Mouse (Mus musculus) adrenal gland, postnatal 10 days (tissue): ENCODE data around the gene Slc25a12. TPM values are rescaled to one million over a fixed set of nuclear protein-coding genes. Genes with fewer than 3 reads are reported as not detected.
"Not testable (repeated sequence)": the region's sequence is repeated elsewhere in the genome, so short reads cannot be mapped to it uniquely, and the experiment has no call there.

Source experiments
- DNase-seq: peaks from one replicate; pipeline ENCODE4 v3.0.0; 2021; ENCODE audit warnings: mixed read lengths
- long read RNA-seq, 2 experiments: library from polyadenylated mRNA; stranded (forward); transcript quantifications; one replicate each; pipeline ENCODE4 v2.0.0; 2021
- total RNA-seq, 2 experiments: library from RNA; stranded (reverse); gene quantifications; 2 replicates each; pipeline ENCODE4 v1.2.3; 2021

Slc25a12 gene
- 10 to 100 TPM; 57.8 to 77.8 TPM for total RNA-seq
- long read RNA-seq, experiment 1, full-length matches to known transcripts, result 43 of 63 reads
- long read RNA-seq, experiment 1, partial matches to known transcripts, result 16 of 63 reads
- long read RNA-seq, experiment 1, other reads (novel, unspliced or antisense), result 4 of 63 reads
- long read RNA-seq, experiment 2, full-length matches to known transcripts, result 13 of 21 reads
- long read RNA-seq, experiment 2, partial matches to known transcripts, result 6 of 21 reads
- long read RNA-seq, experiment 2, other reads (novel, unspliced or antisense), result 2 of 21 reads

DNA sequence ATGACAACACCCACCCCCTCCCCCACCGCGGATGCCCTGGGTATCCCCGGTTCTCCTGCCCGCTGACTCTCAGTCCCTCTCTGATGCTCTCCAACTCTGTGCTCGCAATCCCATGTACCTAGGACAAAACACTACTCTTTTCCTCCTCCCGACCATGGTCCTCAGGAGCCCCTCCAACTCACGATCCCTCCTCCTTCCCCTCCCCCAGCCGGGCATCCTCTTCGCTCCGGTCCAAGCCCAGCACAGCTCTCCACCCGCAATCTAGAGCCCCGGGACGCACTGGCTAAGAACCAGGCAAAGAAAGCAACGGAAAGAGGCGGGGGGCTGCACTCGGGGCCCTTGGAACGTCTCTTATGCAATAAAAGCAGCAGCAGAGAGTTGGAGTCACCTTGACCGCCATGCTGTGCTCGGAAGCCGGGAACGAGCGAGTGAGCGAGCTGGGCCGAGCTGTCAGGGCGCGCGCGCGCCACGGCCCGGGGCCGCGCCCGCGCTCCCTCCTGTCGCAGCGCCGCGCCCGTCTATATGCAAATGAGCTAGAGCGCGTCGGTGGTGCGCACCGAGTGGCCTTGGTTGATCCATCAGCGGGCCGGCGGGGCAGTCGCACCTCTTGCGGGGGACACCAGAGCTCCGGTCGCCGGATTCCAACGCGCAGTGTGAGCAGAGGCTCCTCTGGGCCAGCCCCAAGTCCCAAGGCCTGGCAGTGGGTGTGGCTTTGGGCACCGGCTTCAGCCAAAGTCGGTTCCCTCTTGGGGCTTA lies at the start of gene Slc25a12:
Gene Slc25a12 (minus strand): TSS at position 625 of the 756 bp plus-strand sequence.
- DNase-seq, result peak; percentile 90

GRCm38 (mm10) chr2:71405613-71406012 lies 38.1 kb upstream of the Slc25a12 start:
- DNase-seq, result no peak

DNA sequence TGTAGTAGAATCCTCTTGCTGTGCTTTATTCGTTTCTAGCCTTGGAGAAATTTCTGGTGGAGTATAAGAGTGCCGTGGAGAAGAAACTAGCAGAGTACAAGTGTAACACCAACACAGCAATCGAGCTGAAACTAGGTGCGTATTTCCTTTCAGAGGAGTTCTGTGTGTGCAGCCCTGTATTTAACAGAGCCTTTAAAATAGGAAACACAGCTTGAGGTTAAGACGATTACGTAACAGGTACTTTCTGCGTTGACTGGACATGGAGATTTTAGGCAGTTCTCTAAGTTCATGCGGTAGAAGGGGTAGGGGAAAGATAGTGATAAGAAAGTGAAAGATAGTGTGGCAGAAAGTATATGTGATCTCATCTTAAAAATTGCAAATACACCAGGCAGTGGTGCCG lies 22.3 kb upstream of the Slc25a12 start:
- DNase-seq, result no peak

DNA sequence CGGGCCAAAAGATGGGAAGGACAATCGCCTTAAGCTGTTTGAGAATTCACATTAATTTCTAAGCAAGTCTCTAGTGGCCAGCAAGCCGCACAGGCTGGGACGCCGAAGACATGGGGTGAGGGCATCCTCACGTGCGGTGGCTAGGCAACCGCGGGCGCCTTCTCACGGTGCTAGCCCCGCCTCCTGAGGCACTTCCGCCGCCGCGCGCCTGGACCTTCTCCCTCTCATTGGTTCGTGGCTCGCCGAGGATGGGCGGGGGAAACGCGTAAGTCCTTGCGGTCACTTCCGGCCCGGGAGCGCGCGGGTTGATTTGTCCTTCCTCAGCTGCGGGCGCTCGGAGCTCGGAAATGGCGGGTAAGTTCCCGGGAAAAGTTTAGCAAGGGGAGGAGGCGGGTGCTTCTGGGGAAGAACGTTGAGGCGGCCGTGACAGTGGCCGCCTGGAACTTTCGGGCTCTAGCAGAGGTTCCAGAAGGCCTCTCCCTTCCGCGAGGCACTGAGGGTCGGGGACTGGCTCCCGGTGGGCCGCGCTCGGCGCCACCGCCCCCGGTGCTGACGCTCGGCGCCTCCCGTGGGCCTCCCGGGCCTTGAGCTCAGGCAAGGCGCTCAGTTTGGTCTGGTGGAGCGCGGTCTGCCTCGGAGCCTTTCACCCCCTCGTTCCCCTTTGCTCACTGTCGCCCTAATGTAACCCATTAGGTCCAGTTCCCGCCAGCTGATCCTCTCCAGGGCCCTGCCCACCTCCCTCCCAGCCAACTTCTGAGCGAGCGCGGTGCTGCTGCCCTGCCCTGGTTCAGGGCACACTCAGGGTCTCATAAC lies 21.6 kb upstream of the Slc25a12 start, which contains the start of gene Hat1:
Gene Hat1 (plus strand): TSS at position 8 of the 813 bp plus-strand sequence.
- DNase-seq, result peak; percentile 97

DNA sequence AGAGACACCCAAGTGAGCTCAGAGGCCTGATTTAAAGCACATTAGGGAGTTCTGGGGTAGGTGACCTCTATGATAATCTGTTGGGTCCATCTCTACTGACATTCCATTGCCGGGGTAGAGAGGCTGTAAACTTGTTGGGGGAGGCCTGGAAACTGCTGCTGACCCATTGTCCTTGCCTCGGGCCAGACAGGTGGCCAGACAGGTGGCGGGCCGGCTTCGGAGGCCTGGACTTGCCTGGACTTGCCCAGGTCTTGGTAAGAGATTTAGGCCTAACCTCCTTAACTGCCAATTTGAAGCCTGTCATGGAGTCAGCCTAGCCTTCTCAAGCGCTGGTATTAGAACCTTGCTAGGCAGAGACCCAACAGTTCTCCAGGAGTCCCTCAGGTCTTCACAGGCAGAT lies 20.2 kb upstream of the Slc25a12 start:
- DNase-seq, result no peak

DNA sequence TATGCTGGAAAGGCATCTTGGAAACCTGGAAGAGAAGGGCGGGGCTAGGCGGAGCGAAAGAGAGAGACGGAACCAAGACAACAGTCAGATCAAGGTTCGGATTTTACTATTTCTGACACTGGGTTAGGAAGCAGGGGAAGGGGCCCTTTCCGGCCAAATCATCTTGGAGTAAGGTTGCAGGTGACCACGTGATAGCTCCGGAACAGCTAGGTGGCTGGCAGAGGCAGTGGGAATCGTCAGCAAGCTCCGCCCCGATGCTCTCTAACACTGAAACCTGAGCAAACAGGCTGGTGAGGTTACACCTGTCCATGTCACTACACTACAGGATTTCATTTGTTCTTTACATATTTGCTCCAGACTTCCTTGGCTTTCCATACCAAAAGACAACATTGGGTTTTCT lies 16.3 kb upstream of the Slc25a12 start:
- DNase-seq, result no peak

GRCm38 (mm10) chr2:71381962-71382361 lies 14.4 kb upstream of the Slc25a12 start:
- no peak for DNase-seq

DNA sequence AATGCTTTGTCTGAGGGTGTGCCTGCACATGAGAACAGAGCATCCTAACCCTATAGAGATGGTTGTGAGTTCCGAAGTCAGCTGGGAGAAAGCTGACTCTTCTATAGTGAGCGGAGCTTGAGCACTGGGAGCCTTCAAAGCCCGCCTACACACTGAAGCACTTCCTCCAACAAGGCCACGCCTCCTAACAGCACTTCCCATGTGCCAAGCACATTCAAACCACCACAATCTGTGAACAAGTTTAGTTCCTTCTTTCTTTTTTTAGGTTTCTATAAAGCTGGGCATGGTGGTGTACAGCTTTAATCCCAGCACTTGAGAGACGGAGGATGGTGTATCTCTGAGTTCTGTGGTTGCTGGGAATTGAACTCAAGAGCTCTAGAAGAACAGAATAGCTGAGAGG lies 9.9 kb upstream of the Slc25a12 start:
- DNase-seq, result no peak

DNA sequence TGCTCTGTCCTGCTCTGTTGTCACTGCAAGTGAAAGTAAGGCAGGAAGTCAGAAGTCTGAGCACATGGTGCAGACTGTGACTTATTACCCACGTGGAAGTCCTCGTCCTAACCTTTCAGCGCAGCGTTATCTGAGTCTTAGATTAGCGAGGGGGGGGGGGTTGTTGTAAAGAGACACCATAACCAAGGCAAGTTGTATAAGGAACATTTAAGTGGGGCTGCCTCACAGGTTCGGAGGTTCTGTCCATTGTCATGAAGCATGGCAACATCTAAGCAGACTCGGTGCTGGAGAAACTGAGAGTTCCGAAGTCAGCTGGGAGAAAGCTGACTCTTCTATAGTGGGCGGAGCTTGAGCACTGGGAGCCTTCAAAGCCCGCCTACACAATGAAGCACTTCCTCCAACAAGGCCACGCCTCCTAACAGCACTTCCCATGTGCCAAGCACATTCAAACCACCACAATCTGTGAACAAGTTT lies 8.9 kb upstream of the Slc25a12 start:
- no peak for DNase-seq

GRCm38 (mm10) chr2:71374275-71375155 lies 7.0 kb upstream of the Slc25a12 start:
- no peak for DNase-seq

DNA sequence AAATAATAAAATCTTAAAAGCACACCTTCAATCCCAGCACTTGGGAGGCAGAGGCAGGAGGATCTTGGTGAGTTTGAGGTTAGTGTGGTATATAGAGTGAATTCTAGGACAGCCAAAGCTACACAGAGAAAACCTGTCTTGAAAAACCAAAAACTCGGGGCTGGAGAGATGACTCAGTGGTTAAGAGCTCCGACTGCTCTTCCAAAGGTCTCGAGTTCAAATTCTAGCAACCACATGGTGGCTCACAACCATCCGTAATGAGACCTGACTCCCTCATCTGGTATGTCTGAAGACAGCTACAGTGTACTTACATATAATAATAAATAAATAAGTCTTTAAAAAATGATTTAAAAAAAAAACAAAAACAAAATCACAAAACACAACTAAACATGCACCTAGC lies 4.7 kb upstream of the Slc25a12 start:
- not testable (repeated sequence) for DNase-seq

GRCm38 (mm10) chr2:71371790-71372189 lies 4.2 kb upstream of the Slc25a12 start:
- no peak for DNase-seq

DNA sequence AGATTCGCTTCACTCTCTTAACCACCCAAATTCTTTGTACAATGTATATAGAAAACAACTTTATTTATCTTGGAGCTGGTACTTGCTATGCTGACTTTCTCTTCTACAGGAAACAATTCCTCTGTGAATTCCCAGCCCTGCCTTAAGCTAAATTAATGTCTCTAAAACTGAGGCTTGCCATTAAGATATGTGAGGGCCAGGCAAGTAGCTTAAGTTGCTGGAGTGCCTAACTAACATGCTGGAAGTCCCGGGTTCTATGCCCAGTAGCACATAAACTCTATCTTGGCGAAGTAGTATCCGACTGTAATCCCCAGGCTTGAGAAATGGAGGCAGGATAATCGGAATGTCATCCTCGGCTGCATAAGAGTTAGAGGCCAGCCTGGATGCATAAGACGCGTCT lies 537 bp upstream of the Slc25a12 start:
- DNase-seq, result no peak

- DNase-seq, result no peak
Measured at GRCm38 (mm10) chr2:71366618-71367124, 878 bp downstream of the Slc25a12 start.

- no peak for DNase-seq
Measured at GRCm38 (mm10) chr2:71360192-71360591, 7.4 kb downstream of the Slc25a12 start.

- DNase-seq, result no peak
Measured at GRCm38 (mm10) chr2:71358347-71358746, 9.2 kb downstream of the Slc25a12 start.

- DNase-seq, result no peak
Measured at GRCm38 (mm10) chr2:71354055-71354425, 13.5 kb downstream of the Slc25a12 start.

DNA sequence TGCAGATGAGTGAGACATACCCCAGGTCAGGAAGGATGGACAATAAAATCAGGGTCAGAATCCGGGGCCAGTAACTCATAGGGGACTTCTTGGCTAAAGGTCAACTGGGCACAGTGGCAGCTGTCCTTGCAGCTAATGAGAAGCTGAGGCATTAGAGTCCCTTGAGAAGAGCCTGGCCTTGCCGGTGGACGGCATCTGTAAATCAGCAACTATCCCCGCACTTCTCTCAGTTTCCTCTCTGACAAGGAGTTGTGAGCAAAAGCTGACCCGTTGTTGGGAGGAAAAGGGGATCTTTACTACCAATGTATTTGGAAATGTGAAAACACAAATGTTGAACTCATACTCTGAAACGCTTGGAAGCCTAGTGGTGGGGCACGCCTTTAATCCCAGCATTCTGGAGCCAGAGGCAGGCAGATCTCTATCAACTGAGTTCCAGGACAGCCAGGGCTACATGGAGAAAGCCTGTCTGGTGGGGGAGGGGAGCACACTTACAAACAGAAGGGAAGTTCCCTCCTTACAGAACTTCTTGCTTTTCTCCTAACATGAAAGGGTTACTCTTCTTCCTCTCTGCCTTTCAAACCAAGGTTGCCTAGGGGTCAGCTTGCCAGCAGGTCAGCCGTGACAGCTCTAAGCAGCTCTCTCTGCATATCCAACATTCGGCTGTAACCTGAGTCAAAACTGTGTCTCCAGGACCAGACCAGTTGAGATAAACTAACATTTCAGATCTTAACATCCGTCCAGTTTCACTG lies 14.1 kb downstream of the Slc25a12 start:
- DNase-seq, result peak; percentile 25

- DNase-seq, result no peak
Measured at GRCm38 (mm10) chr2:71351727-71351987, 15.9 kb downstream of the Slc25a12 start.

DNA sequence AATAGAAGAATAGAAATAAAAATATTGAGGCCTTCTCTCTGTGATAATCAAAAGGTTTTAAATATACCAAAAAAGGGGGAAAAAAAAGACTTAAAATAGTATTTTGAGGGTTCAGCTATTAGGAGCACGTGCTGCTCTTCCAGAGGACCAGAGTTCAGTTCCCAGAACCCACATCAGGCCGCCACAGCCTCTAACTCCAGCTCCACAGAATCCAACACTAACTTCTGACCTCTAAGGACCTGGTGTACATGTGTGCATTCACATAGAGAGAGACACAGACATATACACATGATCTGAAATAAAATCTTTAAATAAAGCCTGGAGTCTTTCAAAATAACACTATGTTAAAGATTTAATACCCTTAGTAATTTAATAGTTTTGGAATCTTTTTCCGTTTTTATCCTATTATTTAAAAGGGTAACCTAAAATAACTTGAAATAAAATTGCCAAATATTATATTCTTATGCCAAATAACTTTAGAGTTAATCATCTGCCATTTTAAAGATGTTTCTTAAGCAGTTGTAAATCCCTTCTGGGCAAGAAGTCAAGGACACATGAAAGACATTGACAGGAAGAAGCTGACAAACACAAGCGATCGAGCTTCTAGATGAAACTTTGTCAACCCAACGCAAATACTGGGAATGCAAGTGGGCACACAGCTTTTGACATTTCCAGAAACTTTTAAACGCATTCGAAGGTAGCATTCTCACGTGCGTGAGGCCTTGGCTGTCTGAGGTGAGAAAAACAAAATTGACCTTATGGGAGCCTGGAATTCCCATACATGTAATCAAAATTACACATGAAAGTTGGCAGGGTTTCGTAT lies 16.4 kb downstream of the Slc25a12 start:
- no peak for DNase-seq
